In genomic region chr15:102404608-102405488, GRCm38 (mm10) we compare ENCODE assay signal across 7 mouse cellular contexts. TPM values are rescaled to one million over a fixed set of nuclear protein-coding genes. Genes with fewer than 3 reads are reported as not detected.
DNase-seq lines count a peak whose midpoint lies in the region; ATAC-seq lines count a peak whose summit lies in the region.

No protein-coding gene starts in this region.

- peak overlapping the region; percentile 100 for H3K27ac ChIP-seq in lung, embryonic 16.5 days (ENCODE audit: low read length)
- peak overlapping the region; percentile 99 for H3K27ac ChIP-seq in embryonic facial prominence, embryonic 11.5 days (replicated peaks; ENCODE audit: low read depth, low read length)
- peak overlapping the region; percentile 99 for H3K27ac ChIP-seq in hindbrain, embryonic 12.5 days
- H3K27ac ChIP-seq in midbrain, embryonic 11.5 days (ENCODE audit: low read depth, low read length) = peak overlapping the region; percentile 99

- H3K4me1 ChIP-seq in lung, embryonic 16.5 days (replicated peaks; ENCODE audit: control insufficient read depth, insufficient read depth, low read length) = peaks cover 32% of the 10 kb centered on the region
- H3K4me1 ChIP-seq in embryonic facial prominence, embryonic 11.5 days (ENCODE audit: control insufficient read depth, insufficient read depth, low read length) = no peaks in the 10 kb centered on the region
- H3K4me1 ChIP-seq in hindbrain, embryonic 12.5 days = peaks cover 32% of the 10 kb centered on the region
- H3K4me1 ChIP-seq in midbrain, embryonic 11.5 days (ENCODE audit: control insufficient read depth, insufficient read depth, low read length) = peaks cover 23% of the 10 kb centered on the region

- WGBS in lung, embryonic 16.5 days = 16% methylated on average over 32 of the region's 34 CpGs
- WGBS in embryonic facial prominence, embryonic 11.5 days = 16% methylated on average over 33 of the region's 34 CpGs
- WGBS in hindbrain, embryonic 12.5 days = 16% methylated on average over 34 of the region's 34 CpGs
- 17% methylated on average over 34 of the region's 34 CpGs for WGBS in midbrain, embryonic 11.5 days

- H3K36me3 ChIP-seq in lung, embryonic 16.5 days (ENCODE audit: control insufficient read depth, insufficient read depth, low read length) = peaks cover 18% of the 10 kb centered on the region
- peaks cover 12% of the 10 kb centered on the region for H3K36me3 ChIP-seq in embryonic facial prominence, embryonic 11.5 days (replicated peaks; ENCODE audit: control insufficient read depth, insufficient read depth, low read depth, low read length)
- peaks cover 20% of the 10 kb centered on the region for H3K36me3 ChIP-seq in hindbrain, embryonic 12.5 days
- H3K36me3 ChIP-seq in midbrain, embryonic 11.5 days (ENCODE audit: control insufficient read depth, insufficient read depth, low read length) = peaks cover 18% of the 10 kb centered on the region

- peak overlapping the region; percentile 64 for H3K4me3 ChIP-seq in lung, embryonic 16.5 days (ENCODE audit: low read length)
- peak overlapping the region; percentile 53 for H3K4me3 ChIP-seq in embryonic facial prominence, embryonic 11.5 days (ENCODE audit: low read depth, low read length)
- peak overlapping the region; percentile 57 for H3K4me3 ChIP-seq in hindbrain, embryonic 12.5 days
- peak overlapping the region; percentile 94 for H3K4me3 ChIP-seq in midbrain, embryonic 11.5 days (ENCODE audit: low read depth, low read length)

- DNase-seq in lung, postnatal 14 days = no peak
- DNase-seq in embryonic facial prominence, embryonic 11.5 days (ENCODE audit: low spot score) = peak; percentile 84
- DNase-seq in midbrain, embryonic 11.5 days (ENCODE audit: low spot score, missing footprints) = no peak
- DNase-seq in ovary, postnatal 14 days (ENCODE audit: low spot score) = no peak
- no peak for DNase-seq in right cerebral cortex, adult 2 months (ENCODE audit: low spot score in 2 of 2)

- peak overlapping the region; percentile 89 for H3K9ac ChIP-seq in lung, embryonic 16.5 days (ENCODE audit: low read length)
- H3K9ac ChIP-seq in embryonic facial prominence, embryonic 11.5 days (replicated peaks; ENCODE audit: low read length) = peak overlapping the region; percentile 85
- H3K9ac ChIP-seq in hindbrain, embryonic 12.5 days = peak overlapping the region; percentile 75
- H3K9ac ChIP-seq in midbrain, embryonic 11.5 days (ENCODE audit: low read length) = peak overlapping the region; percentile 87

- H3K27me3 ChIP-seq in lung, embryonic 16.5 days (ENCODE audit: control insufficient read depth, insufficient read depth, low read depth, low read length) = no peaks in the 10 kb centered on the region
- H3K27me3 ChIP-seq in embryonic facial prominence, embryonic 11.5 days (ENCODE audit: control insufficient read depth, insufficient read depth, low read length) = no peaks in the 10 kb centered on the region
- no peaks in the 10 kb centered on the region for H3K27me3 ChIP-seq in hindbrain, embryonic 12.5 days
- H3K27me3 ChIP-seq in midbrain, embryonic 11.5 days (ENCODE audit: control insufficient read depth, insufficient read depth, low read length) = no peaks in the 10 kb centered on the region

- ATAC-seq in lung, embryonic 16.5 days (ENCODE audit: low read depth) = no peak
- ATAC-seq in embryonic facial prominence, embryonic 11.5 days (replicated peaks; ENCODE audit: insufficient number of reproducible peaks, low FRiP score, low TSS enrichment, low read depth) = no peak
- ATAC-seq in hindbrain, embryonic 12.5 days (ENCODE audit: low FRiP score) = no peak
- ATAC-seq in midbrain, embryonic 11.5 days (ENCODE audit: low FRiP score) = no peak

- H3K4me2 ChIP-seq in lung, embryonic 16.5 days (ENCODE audit: low read depth, low read length) = peak overlapping the region; percentile 71
- peak overlapping the region; percentile 64 for H3K4me2 ChIP-seq in embryonic facial prominence, embryonic 11.5 days (ENCODE audit: low read depth, low read length)
- peak overlapping the region; percentile 62 for H3K4me2 ChIP-seq in hindbrain, embryonic 12.5 days (replicated peaks)
- peak overlapping the region; percentile 71 for H3K4me2 ChIP-seq in midbrain, embryonic 11.5 days

- H3K9me3 ChIP-seq in lung, embryonic 16.5 days (ENCODE audit: control insufficient read depth, low read length) = no peaks in the 10 kb centered on the region
- H3K9me3 ChIP-seq in embryonic facial prominence, embryonic 11.5 days (replicated peaks; ENCODE audit: control insufficient read depth, low read length) = no peaks in the 10 kb centered on the region
- no peaks in the 10 kb centered on the region for H3K9me3 ChIP-seq in hindbrain, embryonic 12.5 days (replicated peaks)
- no peaks in the 10 kb centered on the region for H3K9me3 ChIP-seq in midbrain, embryonic 11.5 days (ENCODE audit: control insufficient read depth, low read length)

RNA-seq across cellular contexts. Expression of gene Sp1, which starts 1.1 kb away (rescaled TPM):
- polyA plus RNA-seq in lung, embryonic 16.5 days (2015; fragmentation: Nextera tagmentation; extraction: Ambion mirVana) = 10.8 and 11.2 TPM in 2 replicates
- polyA plus RNA-seq in embryonic facial prominence, embryonic 11.5 days (2014; fragmentation: Nextera tagmentation; extraction: Ambion mirVana) = 12.8 and 13.9 TPM in 2 replicates
- 9.1 and 9.3 TPM in 2 replicates for polyA plus RNA-seq in hindbrain, embryonic 12.5 days (2016; fragmentation: Nextera tagmentation; extraction: Ambion mirVana)
- 11.2 and 11.7 TPM in 2 replicates for polyA plus RNA-seq in midbrain, embryonic 11.5 days (2014; fragmentation: Nextera tagmentation; extraction: Ambion mirVana)

RNA-seq across cellular contexts. Expression of gene Sp7, which starts 37.9 kb away (rescaled TPM):
- polyA plus RNA-seq in lung, embryonic 16.5 days (2015; fragmentation: Nextera tagmentation; extraction: Ambion mirVana) = 0.25 and 1.6 TPM in 2 replicates
- 2.4 and 3.0 TPM in 2 replicates for polyA plus RNA-seq in embryonic facial prominence, embryonic 11.5 days (2014; fragmentation: Nextera tagmentation; extraction: Ambion mirVana)
- 1.9 and 2.1 TPM in 2 replicates for polyA plus RNA-seq in hindbrain, embryonic 12.5 days (2016; fragmentation: Nextera tagmentation; extraction: Ambion mirVana)
- polyA plus RNA-seq in midbrain, embryonic 11.5 days (2014; fragmentation: Nextera tagmentation; extraction: Ambion mirVana) = 0.51 and 0.90 TPM in 2 replicates

RNA-seq across cellular contexts. Expression of gene Amhr2, which starts 40.3 kb away (rescaled TPM):
- polyA plus RNA-seq in lung, embryonic 16.5 days (2015; fragmentation: Nextera tagmentation; extraction: Ambion mirVana) = 1.5 TPM in 2 replicates
- 0.24 TPM in 1 of 2 replicates, not detected in the other for polyA plus RNA-seq in embryonic facial prominence, embryonic 11.5 days (2014; fragmentation: Nextera tagmentation; extraction: Ambion mirVana)
- polyA plus RNA-seq in hindbrain, embryonic 12.5 days (2016; fragmentation: Nextera tagmentation; extraction: Ambion mirVana) = 0.23 TPM in 1 of 2 replicates, not detected in the other
- 0.37 TPM in 1 of 2 replicates, not detected in the other for polyA plus RNA-seq in midbrain, embryonic 11.5 days (2014; fragmentation: Nextera tagmentation; extraction: Ambion mirVana)

RNA-seq across cellular contexts. Expression of gene Prr13, which starts 54.0 kb away (rescaled TPM):
- polyA plus RNA-seq in lung, embryonic 16.5 days (2015; fragmentation: Nextera tagmentation; extraction: Ambion mirVana) = 89.8 and 91.7 TPM in 2 replicates
- polyA plus RNA-seq in embryonic facial prominence, embryonic 11.5 days (2014; fragmentation: Nextera tagmentation; extraction: Ambion mirVana) = 75.0 and 76.5 TPM in 2 replicates
- polyA plus RNA-seq in hindbrain, embryonic 12.5 days (2016; fragmentation: Nextera tagmentation; extraction: Ambion mirVana) = 89.7 and 91.3 TPM in 2 replicates
- 92.7 and 110 TPM in 2 replicates for polyA plus RNA-seq in midbrain, embryonic 11.5 days (2014; fragmentation: Nextera tagmentation; extraction: Ambion mirVana)

RNA-seq across cellular contexts. Expression of gene Aaas, which starts 54.3 kb away (rescaled TPM):
- polyA plus RNA-seq in lung, embryonic 16.5 days (2015; fragmentation: Nextera tagmentation; extraction: Ambion mirVana) = 73.5 and 80.3 TPM in 2 replicates
- polyA plus RNA-seq in embryonic facial prominence, embryonic 11.5 days (2014; fragmentation: Nextera tagmentation; extraction: Ambion mirVana) = 98.3 and 102 TPM in 2 replicates
- 54.6 and 60.9 TPM in 2 replicates for polyA plus RNA-seq in hindbrain, embryonic 12.5 days (2016; fragmentation: Nextera tagmentation; extraction: Ambion mirVana)
- polyA plus RNA-seq in midbrain, embryonic 11.5 days (2014; fragmentation: Nextera tagmentation; extraction: Ambion mirVana) = 76.5 and 82.5 TPM in 2 replicates
